Mouse (Mus musculus) left cerebral cortex, adult 9 months (tissue): ENCODE data around the gene Sirt6.

Experiments
- DNase-seq, 2 experiments: peaks; one replicate each; pipeline ENCODE4 v3.0.0; 2022; ENCODE audit warnings: low spot score in 2 of 2

Gene Sirt6

DNA sequence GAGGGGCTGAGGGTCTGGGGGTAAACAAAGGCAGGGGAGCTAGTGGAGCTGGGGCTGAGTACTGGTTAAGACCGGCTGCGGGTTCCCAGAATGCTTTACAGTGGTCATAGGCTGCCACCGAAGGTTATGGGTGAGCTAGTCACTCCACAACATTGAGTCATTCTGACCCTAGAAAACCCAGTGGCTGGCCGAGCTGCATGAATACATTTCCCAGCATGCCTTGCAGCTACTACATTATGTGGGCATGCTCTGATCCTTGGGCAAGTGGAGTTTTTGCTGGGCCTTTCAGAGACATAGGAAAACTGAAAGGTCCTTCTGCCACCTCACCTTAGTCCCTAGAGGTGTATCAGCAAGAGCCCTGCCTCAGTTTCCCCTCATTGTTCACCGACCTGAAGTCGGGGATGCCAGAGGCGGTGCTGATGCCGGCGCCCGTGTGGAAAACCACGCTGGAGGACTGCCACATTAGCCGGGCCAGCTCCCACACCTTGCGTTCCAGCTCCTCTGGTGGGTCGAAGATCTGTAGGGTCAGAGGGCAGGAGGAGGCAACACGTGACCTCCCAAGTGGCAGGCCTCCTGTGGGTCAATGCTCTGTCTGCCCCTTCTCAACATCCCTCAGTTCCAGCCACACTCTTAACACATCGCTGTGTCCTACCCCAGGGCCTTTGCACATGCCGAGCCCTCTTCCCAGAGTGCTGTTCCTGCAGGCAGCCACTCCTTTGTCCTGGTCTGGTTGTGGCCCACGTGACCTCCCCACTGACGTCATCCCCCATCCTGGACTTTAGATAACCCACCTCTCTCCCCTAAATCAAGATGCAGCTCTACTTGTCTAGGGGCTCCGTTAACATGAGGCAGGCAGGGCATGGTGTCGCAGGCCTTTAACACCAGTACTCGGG lies 1.2 kb downstream of the Sirt6 start:
- no peak for DNase-seq

DNA sequence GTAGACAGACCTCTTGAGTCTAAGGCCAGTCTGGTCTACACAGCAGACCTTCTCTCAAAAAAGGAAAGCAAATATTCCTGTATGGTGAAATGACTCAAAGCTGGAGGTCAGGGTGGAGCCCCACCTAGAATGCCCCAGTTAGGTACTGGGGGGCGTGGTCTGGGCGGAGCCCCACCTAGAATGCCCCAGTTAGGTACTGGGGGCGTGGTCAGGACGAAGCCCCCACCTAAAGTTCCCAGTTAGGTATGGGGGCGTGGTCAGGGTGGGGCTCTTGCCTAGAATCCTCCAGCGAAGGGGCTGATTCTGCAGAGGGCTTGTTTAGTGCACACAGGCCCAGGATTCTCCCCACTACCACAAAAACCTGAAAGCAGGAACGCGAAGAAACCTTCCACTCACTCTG lies 4.2 kb downstream of the Sirt6 start:
- no peak for DNase-seq

DNA sequence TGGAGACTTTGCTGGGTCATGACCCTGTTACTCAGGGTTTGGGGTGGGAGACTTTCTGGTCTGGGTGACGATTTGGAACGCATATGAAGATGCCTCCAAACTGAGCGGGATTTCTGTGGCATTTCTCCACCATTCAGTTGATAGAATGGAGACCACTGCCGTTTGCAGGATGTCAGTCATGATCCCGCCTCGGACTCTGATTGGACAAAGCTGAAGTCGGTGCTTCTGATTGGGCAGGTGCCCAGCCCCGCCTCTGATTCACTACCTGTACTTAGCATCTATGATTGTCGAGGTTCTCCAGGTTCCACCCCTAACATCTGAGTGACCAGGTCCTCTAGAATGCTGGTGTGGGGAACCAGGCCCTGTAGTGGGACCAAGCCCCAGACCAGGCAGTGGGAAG lies 6.8 kb downstream of the Sirt6 start:
- DNase-seq = no peak

DNA sequence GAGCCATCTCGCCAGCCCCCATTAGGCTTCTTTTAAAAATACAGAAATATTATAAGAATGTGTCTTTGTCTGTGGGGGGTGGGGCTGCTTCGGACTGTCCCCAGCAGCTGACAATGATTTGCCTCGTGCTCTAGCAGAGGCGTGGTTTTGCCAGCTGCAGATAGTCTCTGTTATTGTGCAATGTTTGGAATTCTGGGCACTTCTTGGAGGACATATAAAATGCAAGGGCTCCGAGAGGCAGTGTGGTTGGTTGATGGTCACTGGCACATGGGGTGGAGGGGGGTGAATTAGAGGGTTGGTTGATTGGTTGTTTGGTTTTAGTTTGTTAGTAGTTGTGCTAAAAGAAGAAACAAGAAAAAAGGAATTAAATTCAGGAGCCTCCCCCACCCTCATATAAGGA lies 7.6 kb downstream of the Sirt6 start:
- no peak for DNase-seq

DNA sequence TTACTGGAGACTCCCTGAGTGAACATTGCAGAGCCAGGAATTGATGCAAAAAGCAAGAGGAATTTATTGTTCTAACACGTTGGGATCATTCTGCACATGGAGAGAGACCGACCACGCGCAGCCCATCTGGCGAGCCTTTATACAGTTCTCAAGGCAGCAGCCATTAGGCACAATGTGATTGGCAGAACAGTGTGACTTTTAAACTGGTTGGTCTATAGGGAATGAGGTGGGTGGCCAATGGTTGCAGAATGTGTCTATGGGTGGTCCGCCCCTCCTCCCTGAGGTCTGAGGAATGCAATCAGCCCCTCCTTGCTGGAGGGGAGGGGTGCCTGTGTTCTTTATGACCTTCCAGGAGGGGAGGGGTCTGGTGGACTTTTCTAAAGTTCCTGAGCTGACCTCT lies 12.1 kb downstream of the Sirt6 start:
- DNase-seq = no peak

DNA sequence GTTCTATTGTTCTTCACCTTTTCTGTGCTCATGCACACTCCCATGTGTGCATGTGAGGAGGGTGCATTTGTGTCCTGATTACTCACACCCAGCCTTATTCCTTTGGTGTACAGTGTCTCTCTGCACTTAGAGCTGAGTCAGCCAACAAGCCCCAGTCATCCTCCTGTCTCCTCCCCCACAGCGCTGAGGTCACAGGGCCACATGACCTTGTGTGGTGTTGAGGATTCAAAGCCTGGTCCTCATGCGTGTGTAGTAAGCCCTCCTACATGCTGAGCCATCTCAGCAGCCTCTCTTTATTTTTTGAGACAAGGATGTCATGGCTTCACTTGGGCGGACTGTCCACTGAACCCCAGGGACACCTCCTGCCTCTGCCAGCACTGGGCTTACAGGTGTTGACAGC lies 14.8 kb downstream of the Sirt6 start:
- no peak for DNase-seq

DNA sequence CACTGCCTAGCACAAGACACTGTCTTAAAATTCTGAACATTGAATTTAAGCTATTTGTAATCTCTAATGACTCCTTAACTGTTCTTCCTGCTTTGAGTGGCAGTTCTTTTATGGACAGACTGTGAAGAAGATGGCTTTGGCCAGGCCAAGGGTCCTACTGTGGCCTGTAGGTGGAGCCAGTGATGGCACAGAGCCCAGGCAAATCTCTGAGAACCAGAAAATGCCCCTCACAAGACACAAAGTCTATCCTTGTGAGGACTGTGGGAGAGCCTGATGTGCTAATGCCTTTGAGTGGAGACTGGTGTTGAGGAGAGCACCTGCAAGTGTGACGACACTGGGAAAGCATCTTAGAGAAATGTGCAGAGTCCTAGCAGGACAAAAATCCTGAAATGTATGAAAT lies 19.3 kb downstream of the Sirt6 start:
- no peak for DNase-seq

DNA sequence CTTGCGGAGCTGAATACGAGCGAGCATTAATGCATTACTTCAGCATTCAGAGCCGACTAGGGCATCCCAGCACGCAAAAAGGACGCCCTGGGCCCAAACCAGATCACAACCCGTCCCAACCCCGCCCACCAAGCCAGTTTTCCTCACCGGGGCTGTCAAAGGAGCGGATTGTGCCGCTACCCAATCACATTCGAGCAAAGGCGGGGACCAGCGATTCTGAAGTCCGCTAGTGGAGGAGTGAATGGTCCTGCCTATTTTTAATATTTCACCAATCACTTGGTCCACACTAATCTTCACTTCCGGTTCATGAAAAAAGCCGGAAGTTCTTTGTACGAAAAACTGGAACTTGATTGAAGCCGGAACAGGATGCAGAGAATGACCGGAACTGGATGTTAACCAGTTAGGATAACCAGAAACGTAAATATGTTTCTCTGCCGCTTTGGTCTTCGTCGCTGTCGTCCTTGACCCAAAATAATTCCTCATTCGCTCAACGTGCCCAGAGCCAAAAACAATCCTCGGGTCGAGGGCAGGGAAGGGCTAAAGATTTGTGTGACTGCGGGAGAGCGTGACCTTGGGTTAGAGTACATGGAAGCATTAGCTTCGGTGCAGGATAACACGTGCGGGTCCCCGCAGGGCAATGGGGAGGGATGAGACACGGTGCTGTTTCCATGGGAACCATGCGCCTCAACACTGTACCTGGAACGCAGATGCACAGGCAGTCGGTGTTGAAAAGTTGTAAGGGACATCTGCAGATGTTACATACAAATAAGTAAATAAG lies 21.4 kb downstream of the Sirt6 start, which contains the start of gene BC025920:
Gene BC025920, plus strand, starts transcription at position 297 of the 778 bp plus-strand sequence.
- DNase-seq = peak; percentile 96 to 97

DNA sequence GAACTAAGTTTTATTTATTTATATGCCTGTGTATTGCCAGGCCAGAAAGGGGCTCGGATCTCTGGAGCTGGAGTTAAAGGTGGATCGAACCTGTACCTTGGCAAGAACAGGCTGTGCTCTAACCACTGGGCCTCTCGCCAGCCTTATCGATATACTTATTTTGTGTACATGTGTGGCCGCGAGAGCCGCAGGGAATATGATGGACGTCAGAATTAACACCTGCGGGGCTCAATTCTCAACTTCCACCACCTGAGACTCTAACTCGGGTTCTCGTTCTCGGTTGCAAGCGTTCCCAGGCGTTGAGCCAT lies 22.0 kb downstream of the Sirt6 start:
- no peak for DNase-seq

DNA sequence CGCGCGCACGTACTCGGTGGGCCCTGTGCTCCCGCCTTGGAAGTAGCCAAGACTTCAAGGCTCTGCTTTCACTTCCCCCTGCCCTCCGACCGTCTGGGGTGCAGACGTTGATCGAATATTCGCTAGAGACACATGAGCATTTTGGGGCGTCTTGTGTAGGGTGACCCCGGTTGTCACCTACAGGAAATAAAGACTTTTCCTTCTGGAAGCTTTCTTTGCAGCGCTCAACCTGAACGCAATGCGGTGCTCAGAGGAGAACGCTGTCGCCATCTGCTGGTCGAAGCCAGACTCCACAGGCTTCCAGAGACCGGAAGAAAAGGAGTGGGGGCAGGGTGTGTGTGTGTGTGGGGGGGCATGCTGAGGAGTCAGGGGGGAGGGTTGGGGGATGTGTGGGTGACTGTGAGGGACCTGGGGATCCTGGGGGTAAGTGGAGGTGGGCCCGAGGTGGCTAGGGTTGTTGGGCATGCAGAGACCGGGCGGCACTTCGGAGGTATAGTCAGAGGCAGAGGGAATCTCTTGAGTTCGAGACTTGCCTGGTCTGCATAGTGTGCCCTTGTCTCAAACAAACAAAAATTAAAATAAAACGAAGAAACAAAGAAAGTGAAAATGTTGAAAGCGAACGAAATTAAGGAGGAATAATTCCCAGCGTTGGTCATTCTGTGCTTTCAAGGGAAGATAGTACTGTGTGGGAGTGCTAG lies 22.5 kb downstream of the Sirt6 start:
- peak in 1 of 2 experiments; percentile 90 for DNase-seq

DNA sequence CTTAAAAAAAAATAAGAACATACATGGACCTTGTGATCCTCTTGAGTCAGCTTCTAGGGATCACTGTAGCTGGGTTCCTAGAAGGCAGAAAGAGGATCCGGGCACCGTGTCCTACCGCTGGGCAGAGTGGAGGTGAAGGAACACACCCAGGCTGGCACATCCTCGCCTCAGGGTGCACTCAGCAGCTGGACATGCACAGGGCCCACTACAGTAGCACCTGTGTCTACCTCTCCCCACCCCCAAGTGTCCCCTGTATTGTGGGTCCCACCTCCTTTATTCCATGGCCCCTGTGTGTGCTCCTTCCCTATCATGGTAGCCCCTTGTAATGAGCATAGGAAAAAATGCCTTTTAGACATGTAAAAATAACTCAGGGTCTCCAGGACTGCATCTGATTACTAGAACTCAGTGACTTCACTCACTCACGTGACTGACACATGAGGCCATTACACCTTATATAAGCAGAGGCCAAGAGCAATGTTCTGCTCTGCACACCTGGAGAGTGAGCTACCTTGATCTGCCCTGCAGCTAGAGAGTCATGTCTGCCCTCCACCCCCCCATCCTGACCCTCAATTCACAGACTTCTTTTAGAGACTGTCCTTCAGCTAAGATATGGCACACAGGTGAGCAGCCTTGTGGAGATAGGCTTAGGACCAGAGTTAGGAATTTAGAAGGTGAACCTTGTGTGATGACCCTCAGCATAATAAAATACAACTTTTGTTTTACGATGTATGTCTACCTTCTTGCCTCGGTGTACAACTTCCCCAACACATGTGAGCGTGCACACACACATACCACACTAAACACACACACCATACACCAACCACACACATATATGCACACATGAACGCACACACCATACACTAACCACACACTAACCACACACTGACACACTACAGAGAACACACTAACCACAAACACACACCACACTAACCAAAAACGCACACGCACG lies 23.3 kb downstream of the Sirt6 start:
- DNase-seq = no peak

DNA sequence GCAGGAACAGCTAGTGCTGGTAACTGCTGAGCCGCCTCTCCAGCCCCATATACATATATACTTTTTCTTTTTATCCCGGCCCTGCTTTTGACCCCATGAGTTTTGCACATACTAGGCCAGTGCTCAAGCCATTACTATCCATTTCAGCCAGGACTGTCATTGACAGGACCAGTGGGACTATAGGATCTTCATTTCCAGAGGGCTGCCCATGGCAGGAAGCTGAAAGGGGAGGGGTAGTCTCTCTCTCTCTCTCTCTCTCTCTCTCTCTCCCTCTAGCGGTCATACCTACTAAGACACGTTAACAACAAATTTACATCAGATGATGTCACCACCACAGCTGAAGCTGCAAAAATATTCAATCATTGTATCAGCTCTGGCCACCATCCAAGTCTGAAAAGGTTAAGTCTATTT lies 24.9 kb downstream of the Sirt6 start:
- peak in 1 of 2 experiments; percentile 37 for DNase-seq

DNA sequence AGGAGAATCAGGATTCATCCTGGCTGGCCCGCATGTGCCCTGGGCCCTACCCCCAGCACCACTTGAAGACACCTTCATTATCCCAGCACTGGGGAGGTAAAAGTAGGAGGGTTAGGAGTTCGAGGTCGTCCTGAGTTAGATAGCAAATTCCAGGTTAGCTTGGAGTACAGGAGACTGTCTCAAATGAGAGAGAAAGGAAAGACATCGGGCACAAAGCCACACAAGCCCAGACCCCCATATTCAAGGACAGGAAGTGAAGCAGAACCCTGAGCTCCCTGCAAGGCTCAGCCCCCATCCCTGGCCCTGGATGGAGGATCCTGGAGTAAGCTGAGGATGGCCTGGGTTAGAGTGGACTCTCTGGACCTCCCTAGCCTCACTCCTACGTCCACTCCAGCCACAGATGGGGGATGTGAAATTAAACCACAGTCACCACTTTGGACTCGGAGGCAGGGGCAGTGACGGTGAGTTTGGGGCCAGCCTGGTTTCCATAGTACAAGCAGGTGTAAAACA lies 26.1 kb downstream of the Sirt6 start:
- DNase-seq = no peak

DNA sequence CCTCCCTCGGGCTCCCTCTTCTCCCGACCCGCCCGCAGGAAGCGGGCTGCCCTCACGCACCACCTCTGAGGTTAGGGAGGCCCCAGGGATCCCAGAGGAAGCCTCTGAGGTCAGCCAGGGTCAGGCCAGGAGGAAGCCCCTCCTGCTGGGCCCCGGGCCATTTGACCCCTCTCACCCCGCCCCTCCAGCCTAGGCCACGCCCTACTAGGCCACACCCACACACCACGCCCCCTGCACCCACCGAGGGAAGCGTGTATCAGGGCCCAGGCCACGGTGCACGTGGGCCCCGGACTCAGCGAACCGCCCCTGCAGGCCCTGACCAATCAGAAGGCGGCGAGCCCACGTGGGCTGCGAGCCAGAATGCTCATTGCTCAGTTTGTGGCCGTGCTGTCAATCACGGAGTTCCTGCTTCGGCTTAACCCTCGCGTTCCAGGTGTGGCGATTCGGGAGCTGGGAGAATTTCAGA lies 26.8 kb downstream of the Sirt6 start, which contains the start of gene Tle6:
Gene Tle6, minus strand, starts transcription at position 336 of the 466 bp plus-strand sequence.
- peak; percentile 86 to 95 for DNase-seq

DNA sequence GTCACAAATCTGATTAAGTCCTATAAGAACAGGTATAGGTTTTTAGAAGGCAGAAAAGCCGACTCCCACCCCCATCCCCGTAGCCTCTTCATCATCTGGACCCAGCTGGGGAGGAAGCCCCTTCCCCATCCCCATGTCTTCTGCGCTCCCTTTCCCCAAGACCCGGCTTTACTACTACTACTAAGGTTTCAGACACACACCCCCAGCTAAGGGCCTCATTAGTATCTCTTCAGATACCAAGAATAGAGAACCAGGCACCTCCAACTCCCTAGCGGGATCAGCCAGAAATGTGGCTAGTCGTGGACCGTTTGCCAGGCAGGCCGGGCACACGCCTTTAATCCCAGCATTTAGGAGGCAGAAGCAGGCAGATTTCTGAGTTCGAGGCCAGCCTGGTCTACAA lies 27.5 kb downstream of the Sirt6 start:
- no peak for DNase-seq

DNA sequence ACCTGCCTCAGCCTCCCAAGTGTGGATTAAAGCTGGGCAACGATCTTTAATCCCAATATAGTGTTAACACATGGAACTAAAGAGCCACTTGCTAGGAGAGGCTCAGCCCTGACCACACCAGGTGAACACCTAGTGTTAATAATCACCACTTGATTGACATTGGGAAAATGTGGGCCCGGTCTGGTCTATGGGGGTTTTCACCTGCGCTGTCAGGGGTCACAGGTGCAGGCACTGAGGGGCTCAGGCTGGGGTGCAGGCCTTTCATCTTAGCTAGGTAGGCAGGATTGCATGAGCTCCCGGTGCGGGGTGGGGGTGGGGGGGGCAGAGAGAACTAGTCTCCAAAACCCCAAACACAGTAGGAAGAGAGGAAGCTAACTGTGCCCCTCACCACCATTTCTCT lies 28.0 kb downstream of the Sirt6 start:
- no peak for DNase-seq

DNA sequence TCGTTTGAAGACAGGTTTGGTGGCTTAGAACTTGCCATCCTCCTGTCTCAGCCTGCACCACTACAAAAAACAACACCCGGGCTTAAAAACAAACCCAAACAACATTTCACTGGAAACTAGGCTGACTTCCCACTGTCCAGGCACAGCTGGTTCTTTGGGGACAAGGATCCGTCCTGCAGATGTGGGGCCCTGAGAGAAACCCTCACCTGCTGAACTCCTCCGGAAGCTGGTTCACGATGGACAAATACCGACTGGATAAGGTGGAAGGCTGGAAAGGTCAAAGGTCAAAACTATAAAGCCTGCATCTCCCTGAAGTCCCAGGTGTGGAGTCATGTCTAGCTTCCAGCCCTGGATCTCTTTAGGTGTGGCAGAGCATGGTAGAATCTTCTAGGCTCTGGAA lies 28.7 kb downstream of the Sirt6 start:
- no peak for DNase-seq

DNA sequence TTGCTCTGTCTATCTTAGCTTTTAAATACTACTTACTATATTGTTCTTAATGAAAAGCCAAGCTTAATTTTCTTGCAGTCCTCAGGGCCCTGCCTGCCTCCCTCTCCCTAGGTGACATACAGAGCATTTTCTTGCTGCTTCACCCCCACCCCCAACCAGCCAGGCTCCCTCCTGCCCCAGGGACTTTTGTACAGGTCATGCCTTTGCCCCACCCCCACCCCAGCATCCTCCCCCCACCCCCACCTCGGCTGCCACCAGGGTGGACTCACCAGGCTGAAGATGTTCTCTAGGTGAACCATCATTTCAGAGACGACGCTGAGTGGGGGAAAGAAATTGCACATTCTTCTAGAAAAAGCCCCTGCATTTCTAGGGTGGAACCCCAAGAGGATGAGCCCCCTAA lies 29.3 kb downstream of the Sirt6 start:
- no peak for DNase-seq

DNA sequence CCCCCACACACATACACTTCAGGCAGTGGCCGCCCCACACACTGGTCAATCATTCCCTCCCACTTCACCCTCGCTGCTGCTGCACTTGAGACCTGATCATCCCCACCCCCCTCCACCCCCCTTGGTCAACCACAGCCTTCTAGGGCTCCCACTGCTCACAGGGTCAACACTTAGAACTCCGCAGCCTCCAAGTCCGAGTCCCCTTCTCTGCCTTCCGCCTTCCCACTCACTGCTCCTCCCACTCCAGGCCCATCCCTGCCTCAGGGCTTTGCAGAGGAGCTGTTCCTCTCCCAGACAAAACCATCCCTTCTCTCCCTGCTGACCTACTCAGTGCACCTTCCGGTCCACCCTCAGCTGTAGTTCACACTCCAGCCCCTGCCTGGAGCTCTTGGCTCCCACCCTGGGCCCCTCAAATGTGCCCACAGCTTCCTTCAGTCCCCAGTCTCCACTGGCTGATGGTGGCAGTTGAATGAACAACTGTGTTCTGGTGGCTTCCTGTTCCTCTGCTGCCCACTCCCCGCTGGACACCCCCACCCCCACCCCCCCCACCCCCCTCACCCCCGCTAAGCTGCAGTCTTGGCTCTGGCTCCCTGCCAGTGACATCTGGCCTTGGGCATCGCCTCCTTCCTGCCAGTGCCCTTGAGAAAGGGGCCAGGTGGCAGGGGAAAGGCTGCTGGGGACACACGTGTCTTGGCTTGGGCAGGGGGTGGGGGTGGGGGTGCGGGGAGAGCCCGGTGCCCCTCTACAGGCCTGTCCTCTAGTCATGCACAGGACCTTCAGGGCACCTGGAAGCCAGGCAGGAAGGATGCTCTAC lies 30.3 kb downstream of the Sirt6 start:
- DNase-seq = no peak

DNA sequence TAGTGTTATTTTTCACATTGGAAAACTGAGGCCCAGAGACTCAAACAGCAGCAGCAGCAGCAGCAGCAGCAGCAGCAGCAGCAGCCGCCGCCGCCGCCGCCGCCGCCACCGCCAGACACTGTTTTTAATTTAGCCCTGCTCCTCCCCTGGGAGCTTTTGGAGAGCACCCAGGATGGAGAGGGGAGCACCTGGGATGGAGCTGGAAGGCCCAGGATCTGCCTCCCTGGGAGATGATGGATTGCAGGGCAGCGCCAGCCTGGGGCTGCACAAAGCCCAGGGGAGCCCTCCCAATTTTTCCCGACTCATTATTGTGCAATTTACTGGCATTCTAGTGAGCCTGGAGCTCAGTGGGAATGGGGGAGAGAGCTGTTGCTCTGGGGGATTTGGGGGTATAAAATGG lies 31.0 kb downstream of the Sirt6 start:
- no peak for DNase-seq
